Comparison of ENCODE assay signal across 19 mouse cellular contexts in genomic region chr6:84310635-84311241, GRCm38 (mm10).
DNase-seq lines count a peak whose midpoint lies in the region; ATAC-seq and TF ChIP-seq lines count a peak whose summit lies in the region.
"Had no signal": no experiment of that assay in that cellular context is flagged by ENCODE, and none has a peak within 500 bp of the region (broad histone marks: within the 10 kb centered on the region; RNA-seq: fewer than 3 reads in every experiment).

No protein-coding gene starts in this region.

- WGBS in embryonic facial prominence, embryonic 12.5 days = 40% methylated on average over 9 of the region's 9 CpGs
- 23% methylated on average over 9 of the region's 9 CpGs for WGBS in limb, embryonic 15.5 days
- WGBS in liver, postnatal 0 days (ENCODE audit: insufficient replicate concordance) = 43% methylated on average over 9 of the region's 9 CpGs

- 0 out of 2 replicates have a peak, but pooled peaks have one; percentile 30 for ATAC-seq in embryonic facial prominence, embryonic 12.5 days (ENCODE audit: insufficient number of reproducible peaks, insufficient read depth, low FRiP score, low TSS enrichment)
- ATAC-seq in limb, embryonic 15.5 days (ENCODE audit: insufficient number of reproducible peaks, low FRiP score, low TSS enrichment, low read depth) = 0 out of 2 replicates have a peak, but pooled peaks have one; percentile 8
- ATAC-seq in liver, postnatal 0 days = no peak
- ATAC-seq: forebrain, embryonic 13.5 days; midbrain, embryonic 16.5 days; Patski had no signal

- no peaks in the 10 kb centered on the region for H3K36me3 ChIP-seq in embryonic facial prominence, embryonic 12.5 days
- H3K36me3 ChIP-seq in limb, embryonic 15.5 days = no peaks in the 10 kb centered on the region
- H3K36me3 ChIP-seq in liver, postnatal 0 days (replicated peaks; ENCODE audit: insufficient read depth, low read length) = no peaks in the 10 kb centered on the region
- H3K36me3 ChIP-seq: hindbrain, embryonic 13.5 days; lung, embryonic 15.5 days; neural tube, embryonic 12.5 days had no signal

- no peak for TF ChIP-seq CTCF in liver, postnatal 0 days (IDR thresholded peaks at IDR 0.05; ENCODE audit: low read depth)

- no peak for TF ChIP-seq EP300 in liver, postnatal 0 days (IDR thresholded peaks at IDR 0.05; ENCODE audit: low read depth)

- no peak overlapping the region for H3K4me3 ChIP-seq in embryonic facial prominence, embryonic 12.5 days
- no peak overlapping the region for H3K4me3 ChIP-seq in limb, embryonic 15.5 days
- no peak overlapping the region for H3K4me3 ChIP-seq in liver, postnatal 0 days (ENCODE audit: low read depth, low read length)
- H3K4me3 ChIP-seq: forebrain, embryonic 13.5 days; hindbrain, embryonic 13.5 days; lung, embryonic 15.5 days; neural tube, embryonic 12.5 days had no signal

- H3K4me1 ChIP-seq in embryonic facial prominence, embryonic 12.5 days = peaks cover 34% of the 10 kb centered on the region
- H3K4me1 ChIP-seq in limb, embryonic 15.5 days = peaks cover 24% of the 10 kb centered on the region
- no peaks in the 10 kb centered on the region for H3K4me1 ChIP-seq in liver, postnatal 0 days (ENCODE audit: insufficient read depth)
- H3K4me1 ChIP-seq: forebrain, embryonic 13.5 days had no signal

- H3K9me3 ChIP-seq in embryonic facial prominence, embryonic 12.5 days = no peaks in the 10 kb centered on the region
- no peaks in the 10 kb centered on the region for H3K9me3 ChIP-seq in limb, embryonic 15.5 days
- no peaks in the 10 kb centered on the region for H3K9me3 ChIP-seq in liver, postnatal 0 days (ENCODE audit: low read length)
- H3K9me3 ChIP-seq: forebrain, embryonic 13.5 days; hindbrain, embryonic 13.5 days; lung, embryonic 15.5 days; neural tube, embryonic 12.5 days had no signal

- H3K27ac ChIP-seq in embryonic facial prominence, embryonic 12.5 days = no peak overlapping the region
- no peak overlapping the region for H3K27ac ChIP-seq in limb, embryonic 15.5 days
- H3K27ac ChIP-seq in liver, postnatal 0 days (ENCODE audit: low read depth) = no peak overlapping the region
- H3K27ac ChIP-seq: forebrain, embryonic 13.5 days; hindbrain, embryonic 13.5 days; lung, embryonic 15.5 days; neural tube, embryonic 12.5 days had no signal

- H3K9ac ChIP-seq in embryonic facial prominence, embryonic 12.5 days = no peak overlapping the region
- H3K9ac ChIP-seq in limb, embryonic 15.5 days = no peak overlapping the region
- H3K9ac ChIP-seq in liver, postnatal 0 days (replicated peaks) = no peak overlapping the region
- H3K9ac ChIP-seq: forebrain, embryonic 13.5 days; hindbrain, embryonic 13.5 days; lung, embryonic 15.5 days; neural tube, embryonic 12.5 days had no signal

- peak; percentile 27 for DNase-seq in embryo, embryonic 11 days
- DNase-seq in embryo, embryonic 9.5 days (ENCODE audit: extremely low spot score) = no peak
- peak; percentile 54 to 88 for DNase-seq in lung, postnatal 4 days
- no peak for DNase-seq in liver, postnatal 0 days
- no peak for DNase-seq in kidney, postnatal 36 days
- no peak for DNase-seq in right cerebral cortex, adult 2 months (ENCODE audit: low spot score in 2 of 2)
- DNase-seq: cerebellum, postnatal 14 days; heart, adult 18-20 months; kidney, adult 11 months; kidney, postnatal 25 days; right cerebral cortex, postnatal 25 days had no signal

- H3K4me2 ChIP-seq in embryonic facial prominence, embryonic 12.5 days (replicated peaks) = 0 out of 2 replicates have a peak overlapping the region, but pooled peaks have one; percentile 10
- H3K4me2 ChIP-seq in limb, embryonic 15.5 days = no peak overlapping the region
- no peak overlapping the region for H3K4me2 ChIP-seq in liver, postnatal 0 days (ENCODE audit: low read depth, low read length)
- H3K4me2 ChIP-seq: forebrain, embryonic 13.5 days; hindbrain, embryonic 13.5 days; lung, embryonic 15.5 days; neural tube, embryonic 12.5 days had no signal

- no peaks in the 10 kb centered on the region for H3K27me3 ChIP-seq in embryonic facial prominence, embryonic 12.5 days
- peaks cover 3% of the 10 kb centered on the region for H3K27me3 ChIP-seq in limb, embryonic 15.5 days
- 0 out of 2 replicates have a peak, but pooled peaks cover 2% of the 10 kb centered on the region for H3K27me3 ChIP-seq in liver, postnatal 0 days (ENCODE audit: insufficient read depth, low read length)
- H3K27me3 ChIP-seq: forebrain, embryonic 13.5 days; lung, embryonic 15.5 days; Patski had no signal

Comparison
In these comparisons a context has a peak if more than half of its experiments do, and no peak if none do; other contexts are left out.
1. DNase-seq: peak in embryo, embryonic 11 days (single experiment) and lung, postnatal 4 days (2 of 2); none in embryo, embryonic 9.5 days (single experiment), liver, postnatal 0 days (single experiment), kidney, postnatal 36 days (0 of 2) and right cerebral cortex, adult 2 months (0 of 2).